Mouse (Mus musculus): Measurements from ENCODE around the gene Ssxb5. TPM values are rescaled to one million over a fixed set of nuclear protein-coding genes. Genes with fewer than 3 reads are reported as not detected.

Ssxb5 gene
- total RNA-seq (2023) = not detected in 4 replicates

GRCm38 (mm10) chrX:8803391-8803790 is at the start of gene Ssxb5:
Gene Ssxb5 (plus strand): TSS chrX:8803691.

GRCm38 (mm10) chrX:8843694-8844093 is 40.2 kb downstream of the Ssxb5 start, which contains the start of gene Gm6592:
Gene Gm6592 (plus strand): TSS chrX:8843994.

Other genes with a start within 250 kb of the Ssxb5 start
- gene Ssxb3, start 211.9 kb upstream of the Ssxb5 start, total RNA-seq (2023) = not detected in 4 replicates
- not detected in 4 replicates for gene Ssxb8, start 112.8 kb upstream of the Ssxb5 start, total RNA-seq (2023)
- gene Ssx9, start 55.3 kb upstream of the Ssxb5 start, total RNA-seq (2023) = not detected in 4 replicates
- not detected in 4 replicates for gene Gm6592, start 40.3 kb downstream of the Ssxb5 start, total RNA-seq (2023)
- not detected in 4 replicates for gene Gm5751, start 70.6 kb downstream of the Ssxb5 start, total RNA-seq (2023)
- gene B630019K06Rik, start 88.7 kb downstream of the Ssxb5 start, total RNA-seq (2023) = 0.30 to 0.58 TPM (median 0.43 TPM) in 3 of 4 replicates, not detected in the other
- not detected in 4 replicates for gene Fthl17b, start 159.3 kb downstream of the Ssxb5 start, total RNA-seq (2023)
- gene Fthl17c, start 172.9 kb downstream of the Ssxb5 start, total RNA-seq (2023) = not detected in 4 replicates
- not detected in 4 replicates for gene Fthl17d, start 183.1 kb downstream of the Ssxb5 start, total RNA-seq (2023)
- gene Fthl17e, start 229.8 kb downstream of the Ssxb5 start, total RNA-seq (2023) = not detected in 4 replicates